Mouse (Mus musculus) C2C12 (cell line): ENCODE data around the gene Cntn4. TPM values are rescaled to one million over a fixed set of nuclear protein-coding genes. Genes with fewer than 3 reads are reported as not detected.

Source experiments
- H3K27me3 ChIP-seq: one replicate; pipeline ENCODE4 v1.6.1; 2011; ENCODE audit not compliant: control insufficient read depth, insufficient read depth, insufficient read length
- H3K36me3 ChIP-seq: one replicate; pipeline ENCODE4 v1.6.1; 2011; ENCODE audit not compliant: control insufficient read depth, insufficient read depth
- H3K4me3 ChIP-seq: one replicate; pipeline ENCODE4 v1.5.1; 2011; ENCODE audit warnings: mild to moderate bottlenecking, control low read depth; ENCODE audit not compliant: poor library complexity, insufficient read depth, severe bottlenecking
- H3K79me2 ChIP-seq: one replicate; pipeline ENCODE4 v1.6.1; 2011; ENCODE audit not compliant: control insufficient read depth, insufficient read depth
- H3K79me3 ChIP-seq: one replicate; pipeline ENCODE4 v1.6.1; 2011; ENCODE audit warnings: low read depth, control low read depth
- H3ac ChIP-seq: one replicate; pipeline ENCODE3; 2011; ENCODE audit warnings: low read depth; ENCODE audit not compliant: control insufficient read depth, insufficient read length
- CEBPB ChIP-seq: IDR thresholded peaks from one replicate; pipeline ENCODE4 v1.6.1; 2011; ENCODE audit warnings: low read depth, mild to moderate bottlenecking, control low read depth, moderate library complexity
- CTCF ChIP-seq: IDR thresholded peaks from one replicate; pipeline ENCODE4 v1.5.1; 2011; ENCODE audit not compliant: control insufficient read depth, insufficient read depth, insufficient read length
- FOSL1 ChIP-seq: IDR thresholded peaks from one replicate; pipeline ENCODE4 v1.8.0; 2011; ENCODE audit warnings: mild to moderate bottlenecking, low read length; ENCODE audit not compliant: poor library complexity, insufficient read depth, severe bottlenecking
- MAX ChIP-seq: IDR thresholded peaks from one replicate; pipeline ENCODE4 v1.6.1; 2011; ENCODE audit warnings: mild to moderate bottlenecking, control low read depth
- MYOD1 ChIP-seq: IDR thresholded peaks from one replicate; pipeline ENCODE4 v1.6.1; 2011; ENCODE audit warnings: low read depth; ENCODE audit not compliant: control insufficient read depth, insufficient read length
- MYOG ChIP-seq: IDR thresholded peaks from one replicate; pipeline ENCODE4 v1.6.1; 2011; ENCODE audit not compliant: control insufficient read depth, insufficient read length; ENCODE audit errors: extremely low read depth
- USF1 ChIP-seq: IDR thresholded peaks from one replicate; pipeline ENCODE4 v1.6.1; 2011; ENCODE audit warnings: low read depth, mild to moderate bottlenecking, control low read depth, moderate library complexity
- polyA plus RNA-seq: library from polyadenylated mRNA; unstranded; fragments of >200 nt; fragmentation: generic; extraction: Trizol; gene quantifications from one replicate; pipeline ENCODE4 v1.2.1, GENCODE M21; 2012; ENCODE audit warnings: missing spikeins

Gene Cntn4
- polyA plus RNA-seq, 1 experiment = not detected

- Histone ChIP-seq H3K27me3 (no peaks in the 10 kb centered on the region), H3K79me2 (no peaks in the 10 kb centered on the region), H3K79me3 (no peaks in the 10 kb centered on the region), H3ac (no peak overlapping the region), H3K4me3 (no peak overlapping the region), H3K36me3 (no peaks in the 10 kb centered on the region)
- no peak for TF ChIP-seq MAX
- TF ChIP-seq USF1 = no peak
- TF ChIP-seq MYOG = no peak
- no peak for TF ChIP-seq FOSL1
- no peak for TF ChIP-seq CTCF
- TF ChIP-seq MYOD1 = no peak
- no peak for TF ChIP-seq CEBPB
Measured at GRCm38 (mm10) chr6:106332466-106332865, 655.0 kb downstream of the Cntn4 start.

GRCm38 (mm10) chr6:106332933-106333332 is 655.5 kb downstream of the Cntn4 start:
- Histone ChIP-seq H3ac (no peak overlapping the region), H3K4me3 (no peak overlapping the region), H3K36me3 (no peaks in the 10 kb centered on the region), H3K27me3 (no peaks in the 10 kb centered on the region), H3K79me3 (no peaks in the 10 kb centered on the region), H3K79me2 (no peaks in the 10 kb centered on the region)
- TF ChIP-seq USF1 = no peak
- no peak for TF ChIP-seq MYOD1
- no peak for TF ChIP-seq CTCF
- TF ChIP-seq MYOG = no peak
- TF ChIP-seq CEBPB = no peak
- TF ChIP-seq FOSL1 = no peak

- TF ChIP-seq MYOG (no peak), CEBPB (no peak), MYOD1 (no peak), CTCF (no peak), FOSL1 (no peak), USF1 (no peak), MAX (no peak)
- no peaks in the 10 kb centered on the region for H3K79me2 ChIP-seq
- no peaks in the 10 kb centered on the region for H3K36me3 ChIP-seq
- H3K4me3 ChIP-seq = no peak overlapping the region
- no peaks in the 10 kb centered on the region for H3K79me3 ChIP-seq
- H3K27me3 ChIP-seq = no peaks in the 10 kb centered on the region
- no peak overlapping the region for H3ac ChIP-seq
Measured at GRCm38 (mm10) chr6:106335066-106335465, 657.6 kb downstream of the Cntn4 start.

GRCm38 (mm10) chr6:106336805-106337204 is 659.3 kb downstream of the Cntn4 start:
- Histone ChIP-seq H3K79me2 (no peaks in the 10 kb centered on the region), H3K27me3 (no peaks in the 10 kb centered on the region), H3K79me3 (no peaks in the 10 kb centered on the region), H3K36me3 (no peaks in the 10 kb centered on the region), H3K4me3 (no peak overlapping the region), H3ac (no peak overlapping the region)
- TF ChIP-seq MYOG (no peak), MAX (no peak), MYOD1 (no peak), FOSL1 (no peak), CTCF (no peak), USF1 (no peak), CEBPB (no peak)

- H3K4me3 ChIP-seq = no peak overlapping the region
- no peaks in the 10 kb centered on the region for H3K27me3 ChIP-seq
- TF ChIP-seq CEBPB (no peak), FOSL1 (no peak), MYOG (no peak), USF1 (no peak), MAX (no peak), CTCF (no peak), MYOD1 (no peak)
- no peak overlapping the region for H3ac ChIP-seq
- H3K79me2 ChIP-seq = no peaks in the 10 kb centered on the region
- no peaks in the 10 kb centered on the region for H3K79me3 ChIP-seq
- no peaks in the 10 kb centered on the region for H3K36me3 ChIP-seq
Measured at GRCm38 (mm10) chr6:106337829-106338228, 660.4 kb downstream of the Cntn4 start.

GRCm38 (mm10) chr6:106341114-106341513 is 663.7 kb downstream of the Cntn4 start:
- no peak for TF ChIP-seq MAX
- TF ChIP-seq MYOD1 = no peak
- no peak for TF ChIP-seq USF1
- no peak for TF ChIP-seq FOSL1
- no peak for TF ChIP-seq CTCF
- TF ChIP-seq MYOG = no peak
- no peak for TF ChIP-seq CEBPB
- no peaks in the 10 kb centered on the region for H3K79me2 ChIP-seq

More at GRCm38 (mm10) chr6:106341114-106341513, 663.7 kb downstream of the Cntn4 start:
- Histone ChIP-seq H3ac (no peak overlapping the region), H3K27me3 (no peaks in the 10 kb centered on the region), H3K4me3 (no peak overlapping the region), H3K36me3 (no peaks in the 10 kb centered on the region), H3K79me3 (no peaks in the 10 kb centered on the region)
